Mouse (Mus musculus): Measurements from ENCODE around the gene Prss53.

- TF ChIP-seq CTCF (IDR thresholded peaks at IDR 0.05; ENCODE audit: low read depth) (peak; percentile 53), EP300 (IDR thresholded peaks at IDR 0.05; ENCODE audit: low read depth) (no peak)
Measured at GRCm38 (mm10) chr7:127870136-127870821, 20.5 kb downstream of the Prss53 start.

All from liver, embryonic 14.5 days (tissue).